ENCODE assay signal across 16 mouse cellular contexts in the genomic region with DNA sequence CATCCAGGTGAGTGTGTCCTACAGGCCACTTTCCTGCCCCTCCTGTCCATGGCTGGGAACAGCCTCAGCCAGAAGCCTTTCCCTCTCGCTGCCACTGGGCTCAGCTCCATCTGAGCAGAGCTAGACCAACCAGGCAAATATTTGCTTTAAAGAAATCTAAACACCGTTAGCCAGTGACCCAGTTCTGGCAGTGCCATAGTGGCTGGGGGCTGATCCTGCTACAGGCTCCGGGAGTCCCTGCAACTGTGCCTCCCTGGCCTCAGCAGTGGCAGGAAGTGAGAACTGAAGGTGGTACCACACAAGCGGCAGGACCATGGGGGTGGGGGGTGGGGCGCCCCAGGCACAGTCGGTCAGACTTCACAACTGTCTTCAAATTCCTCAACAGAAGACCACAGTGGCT. TPM values are rescaled to one million over a fixed set of nuclear protein-coding genes. Genes with fewer than 3 reads are reported as not detected.
DNase-seq lines count a peak whose midpoint lies in the region; ATAC-seq lines count a peak whose summit lies in the region.
"Had no signal": no experiment of that assay in that cellular context is flagged by ENCODE, and none has a peak within 500 bp of the region (broad histone marks: within the 10 kb centered on the region; RNA-seq: fewer than 3 reads in every experiment).

No protein-coding gene starts in this region.

- peak overlapping the region; percentile 10; the same call in 1 of the 2 replicates for H3K4me2 ChIP-seq in liver, embryonic 12.5 days
- H3K4me2 ChIP-seq: hindbrain, embryonic 12.5 days had no signal

- H3K4me3 ChIP-seq in heart, embryonic 10.5 days: no peak overlapping the region
- no peak overlapping the region for H3K4me3 ChIP-seq in liver, embryonic 12.5 days
- H3K4me3 ChIP-seq: forebrain, embryonic 10.5 days; hindbrain, embryonic 12.5 days had no signal

- no peak overlapping the region for H3K9ac ChIP-seq in liver, embryonic 12.5 days
- H3K9ac ChIP-seq: hindbrain, embryonic 12.5 days had no signal

- H3K4me1 ChIP-seq in heart, embryonic 10.5 days: peaks cover 25% of the 10 kb centered on the region
- peaks cover 40% of the 10 kb centered on the region for H3K4me1 ChIP-seq in liver, embryonic 12.5 days

- H3K9me3 ChIP-seq in heart, embryonic 10.5 days: no peaks in the 10 kb centered on the region
- no peaks in the 10 kb centered on the region for H3K9me3 ChIP-seq in liver, embryonic 12.5 days (replicated peaks)
- H3K9me3 ChIP-seq: forebrain, embryonic 10.5 days; hindbrain, embryonic 12.5 days had no signal

- peak; percentile 81 for DNase-seq in heart, adult 11 months
- no peak for DNase-seq in heart, embryonic 10.5 days (ENCODE audit: low spot score)
- DNase-seq in lung, postnatal 10 days: peak; percentile 32
- DNase-seq in adrenal gland, postnatal 25 days: no peak
- DNase-seq in layer of hippocampus, adult 8-10 months (ENCODE audit: low spot score in 2 of 2): no peak
- DNase-seq: cerebellum, postnatal 36 days; heart, adult 18-20 months; kidney, adult 11 months; kidney, postnatal 14 days; right cerebral cortex, adult 18-20 months had no signal

- no peaks in the 10 kb centered on the region for H3K27me3 ChIP-seq in heart, embryonic 10.5 days (ENCODE audit: insufficient read depth, poor library complexity, severe bottlenecking)
- no peaks in the 10 kb centered on the region for H3K27me3 ChIP-seq in liver, embryonic 12.5 days (replicated peaks)
- H3K27me3 ChIP-seq: hindbrain, embryonic 12.5 days; Patski had no signal

- no peak overlapping the region for H3K27ac ChIP-seq in heart, embryonic 10.5 days
- peak overlapping the region; percentile 53 for H3K27ac ChIP-seq in liver, embryonic 12.5 days
- H3K27ac ChIP-seq: forebrain, embryonic 10.5 days; hindbrain, embryonic 12.5 days had no signal

- peaks cover 65% of the 10 kb centered on the region for H3K36me3 ChIP-seq in heart, embryonic 10.5 days
- H3K36me3 ChIP-seq in liver, embryonic 12.5 days: peaks cover 56% of the 10 kb centered on the region

- ATAC-seq in common myeloid progenitor, adult 5-6 weeks (replicated peaks; ENCODE audit: low read depth, poor library complexity, severe bottlenecking): peak; percentile 61
- peak; percentile 44 for ATAC-seq in liver, embryonic 12.5 days
- ATAC-seq in CD4-positive, CD25-positive, alpha-beta regulatory T cell, adult 4 months: no peak
- ATAC-seq: Patski had no signal

- 59% methylated on average over 6 of the region's 6 CpGs for WGBS in heart, embryonic 10.5 days
- 31% methylated on average over 6 of the region's 6 CpGs for WGBS in liver, embryonic 12.5 days (ENCODE audit: insufficient replicate concordance)

RNA-seq across cellular contexts. Expression of a gene that starts 6.0 kb away (rescaled TPM):
- 31.0 and 34.3 TPM in 2 replicates for polyA plus RNA-seq in heart, embryonic 10.5 days (2016; fragmentation: Nextera tagmentation; extraction: Ambion mirVana)
- total RNA-seq in common myeloid progenitor, adult 5-6 weeks (2017): 13.8 and 14.1 TPM in 2 replicates
- polyA plus RNA-seq in liver, embryonic 12.5 days (2016; fragmentation: Nextera tagmentation; extraction: Ambion mirVana): 27.1 and 28.5 TPM in 2 replicates
- 10 to 100 TPM; 17.8 to 21.0 TPM for polyA plus RNA-seq in CD4-positive, CD25-positive, alpha-beta regulatory T cell, adult 4 months (2017; shearing (Covaris generic))
- 40.4 and 41.3 TPM in 2 replicates for total RNA-seq in adrenal gland, postnatal 25 days (2021)
- total RNA-seq in layer of hippocampus, adult 8-10 months (2022): 10 to 100 TPM; 54.5 to 65.5 (median 60.5) TPM

RNA-seq across cellular contexts. Expression of a gene that starts 29.0 kb away (rescaled TPM):
- 94.2 and 106 TPM in 2 replicates for polyA plus RNA-seq in heart, embryonic 10.5 days (2016; fragmentation: Nextera tagmentation; extraction: Ambion mirVana)
- total RNA-seq in common myeloid progenitor, adult 5-6 weeks (2017): 28.4 and 33.3 TPM in 2 replicates
- polyA plus RNA-seq in liver, embryonic 12.5 days (2016; fragmentation: Nextera tagmentation; extraction: Ambion mirVana): 66.2 and 71.0 TPM in 2 replicates
- polyA plus RNA-seq in CD4-positive, CD25-positive, alpha-beta regulatory T cell, adult 4 months (2017; shearing (Covaris generic)): 10 to 100 TPM; 58.9 to 59.6 TPM
- total RNA-seq in adrenal gland, postnatal 25 days (2021): 60.4 TPM in 2 replicates
- 10 to 100 TPM; 34.7 to 42.6 (median 40.1) TPM for total RNA-seq in layer of hippocampus, adult 8-10 months (2022)

RNA-seq across cellular contexts. Expression of a gene that starts 43.9 kb away (rescaled TPM):
- polyA plus RNA-seq in heart, embryonic 10.5 days (2016; fragmentation: Nextera tagmentation; extraction: Ambion mirVana): 15.0 and 20.3 TPM in 2 replicates
- 15.1 and 17.1 TPM in 2 replicates for total RNA-seq in common myeloid progenitor, adult 5-6 weeks (2017)
- polyA plus RNA-seq in liver, embryonic 12.5 days (2016; fragmentation: Nextera tagmentation; extraction: Ambion mirVana): 10.2 and 10.7 TPM in 2 replicates
- 1 to 10 TPM; 4.4 to 5.5 TPM for polyA plus RNA-seq in CD4-positive, CD25-positive, alpha-beta regulatory T cell, adult 4 months (2017; shearing (Covaris generic))
- 30.0 and 32.0 TPM in 2 replicates for total RNA-seq in adrenal gland, postnatal 25 days (2021)
- 10 to 100 TPM; 32.7 to 36.0 (median 35.1) TPM for total RNA-seq in layer of hippocampus, adult 8-10 months (2022)

RNA-seq across cellular contexts. Expression of a gene that starts 50.4 kb away (rescaled TPM):
- 5.5 and 6.0 TPM in 2 replicates for polyA plus RNA-seq in heart, embryonic 10.5 days (2016; fragmentation: Nextera tagmentation; extraction: Ambion mirVana)
- total RNA-seq in common myeloid progenitor, adult 5-6 weeks (2017): 3.2 and 3.7 TPM in 2 replicates
- 3.7 TPM in 2 replicates for polyA plus RNA-seq in liver, embryonic 12.5 days (2016; fragmentation: Nextera tagmentation; extraction: Ambion mirVana)
- polyA plus RNA-seq in CD4-positive, CD25-positive, alpha-beta regulatory T cell, adult 4 months (2017; shearing (Covaris generic)): 10 to 100 TPM; 30.3 to 43.4 TPM
- 6.2 and 7.7 TPM in 2 replicates for total RNA-seq in adrenal gland, postnatal 25 days (2021)
- 1 to 10 TPM; 5.3 to 6.4 (median 5.9) TPM for total RNA-seq in layer of hippocampus, adult 8-10 months (2022)

Comparison
In these comparisons a context has a peak if more than half of its experiments do, and no peak if none do; other contexts are left out.
1. DNase-seq: peak in heart, adult 11 months (single experiment) and lung, postnatal 10 days (single experiment); none in heart, embryonic 10.5 days (single experiment), adrenal gland, postnatal 25 days (single experiment) and layer of hippocampus, adult 8-10 months (0 of 2).